Mouse (Mus musculus) gastrocnemius, adult 18-20 months (tissue): ENCODE results near the gene Lrcol1. TPM values are rescaled to one million over a fixed set of nuclear protein-coding genes. Genes with fewer than 3 reads are reported as not detected.

Source experiments
- DNase-seq: peaks from one replicate; pipeline ENCODE4 v3.0.0; 2021; ENCODE audit warnings: low spot score
- total RNA-seq, 2 experiments: library from RNA; stranded (reverse); gene quantifications; 2 replicates each; pipeline ENCODE4 v1.2.3; 2021

Lrcol1 gene
- total RNA-seq, 2 experiments from 2014 or later = not detected

GRCm38 (mm10) chr5:110386371-110387330 lies 42.1 kb downstream of the Lrcol1 start:
- peak; percentile 58 for DNase-seq

- no peak for DNase-seq
Observed at GRCm38 (mm10) chr5:110387332-110387731, 42.8 kb downstream of the Lrcol1 start.

GRCm38 (mm10) chr5:110390631-110391030 lies 46.1 kb downstream of the Lrcol1 start:
- no peak for DNase-seq

GRCm38 (mm10) chr5:110392727-110393126 lies 48.2 kb downstream of the Lrcol1 start:
- no peak for DNase-seq

GRCm38 (mm10) chr5:110395006-110395661 lies 50.6 kb downstream of the Lrcol1 start:
- no peak for DNase-seq

GRCm38 (mm10) chr5:110401101-110401500 lies 56.6 kb downstream of the Lrcol1 start:
- no peak for DNase-seq

GRCm38 (mm10) chr5:110402557-110402956 lies 58.0 kb downstream of the Lrcol1 start:
- DNase-seq = no peak

- no peak for DNase-seq
Observed at GRCm38 (mm10) chr5:110403931-110404330, 59.4 kb downstream of the Lrcol1 start.

Other genes starting within 250 kb of the Lrcol1 start
- gene Plcxd1, start 244.8 kb upstream of the Lrcol1 start, total RNA-seq = not detected
- gene Gtpbp6, start 236.5 kb upstream of the Lrcol1 start, total RNA-seq = 10 to 100 TPM; 12.6 to 16.8 TPM
- 1 to 10 TPM; 4.0 to 4.5 TPM for gene Zfp605, start 234.6 kb upstream of the Lrcol1 start, total RNA-seq
- gene Chfr, start 208.9 kb upstream of the Lrcol1 start, total RNA-seq = 10 to 100 TPM; 10.5 TPM
- 10 to 100 TPM; 39.6 to 46.1 TPM for gene Golga3, start 168.0 kb upstream of the Lrcol1 start, total RNA-seq
- 10 to 100 TPM; 29.7 to 30.3 TPM for gene Ankle2, start 113.7 kb upstream of the Lrcol1 start, total RNA-seq
- gene Pgam5, start 74.8 kb upstream of the Lrcol1 start, total RNA-seq = 10 to 100 TPM; 28.2 to 30.2 TPM
- gene Pxmp2, start 58.5 kb upstream of the Lrcol1 start, total RNA-seq = 10 to 100 TPM; 50.2 to 53.2 TPM
- gene Pole, start 58.4 kb upstream of the Lrcol1 start, total RNA-seq = 1 to 10 TPM; 1.4 to 1.6 TPM
- gene P2rx2, start 1.5 kb upstream of the Lrcol1 start, total RNA-seq = not detected
- gene Fbrsl1, start 103.8 kb downstream of the Lrcol1 start, total RNA-seq = 10 to 100 TPM; 32.9 to 33.2 TPM
- not detected for gene Galnt9, start 199.6 kb downstream of the Lrcol1 start, total RNA-seq